Mouse (Mus musculus): Measurements from ENCODE around the gene Ccnd1. TPM values are rescaled to one million over a fixed set of nuclear protein-coding genes. Genes with fewer than 3 reads are reported as not detected.

Gene Ccnd1
- polyA plus RNA-seq, 1 experiment from 2014 or later, result 63.7 TPM

GRCm38 (mm10) chr7:144973461-144973860 is 33.7 kb upstream of the Ccnd1 start:
- no peaks in the 10 kb centered on the region for H3K9me3 ChIP-seq (ENCODE audit: control insufficient read depth, low read length)
- no peak overlapping the region for H3K4me2 ChIP-seq (ENCODE audit: low read length)
- H3K4me3 ChIP-seq (ENCODE audit: control insufficient read depth in 1 of 2, insufficient read depth in 1 of 2, low read depth in 1 of 2, low read length in 2 of 2), result no peak overlapping the region
- ATAC-seq (ENCODE audit: insufficient number of reproducible peaks, insufficient read depth, low FRiP score, low read depth), result no peak
- 41% methylated on average over 8 of the region's 8 CpGs for WGBS
- peaks cover 2 to 4% of the 10 kb centered on the region in 2 experiments; a peak in 2 of 4 replicates for H3K4me1 ChIP-seq (ENCODE audit: control insufficient read depth in 2 of 2, insufficient read depth in 2 of 2, low read length in 2 of 2)
- H3K9ac ChIP-seq (ENCODE audit: low read length), result no peak overlapping the region
- H3K27ac ChIP-seq (replicated peaks in 1 of 2; ENCODE audit: control insufficient read depth in 1 of 2, insufficient read depth in 1 of 2, low read depth in 2 of 2, low read length in 2 of 2), result no peak overlapping the region
- no peaks in the 10 kb centered on the region for H3K36me3 ChIP-seq (ENCODE audit: control insufficient read depth, insufficient read depth, low read length)
- H3K27me3 ChIP-seq (ENCODE audit: control insufficient read depth, insufficient read depth, low read length), result no peaks in the 10 kb centered on the region

- Histone ChIP-seq H3K4me1 (ENCODE audit: control insufficient read depth in 2 of 2, insufficient read depth in 2 of 2, low read length in 2 of 2) (peaks cover 2 to 4% of the 10 kb centered on the region in 2 experiments; a peak in 2 of 4 replicates), H3K9ac (ENCODE audit: low read length) (no peak overlapping the region), H3K9me3 (ENCODE audit: control insufficient read depth, low read length) (no peaks in the 10 kb centered on the region), H3K27ac (replicated peaks in 1 of 2; ENCODE audit: control insufficient read depth in 1 of 2, insufficient read depth in 1 of 2, low read depth in 2 of 2, low read length in 2 of 2) (no peak overlapping the region), H3K4me3 (ENCODE audit: control insufficient read depth in 1 of 2, insufficient read depth in 1 of 2, low read depth in 1 of 2, low read length in 2 of 2) (no peak overlapping the region), H3K4me2 (ENCODE audit: low read length) (no peak overlapping the region), H3K27me3 (ENCODE audit: control insufficient read depth, insufficient read depth, low read length) (no peaks in the 10 kb centered on the region), H3K36me3 (ENCODE audit: control insufficient read depth, insufficient read depth, low read length) (no peaks in the 10 kb centered on the region)
- 34% methylated on average over 2 of the region's 2 CpGs for WGBS
- ATAC-seq (ENCODE audit: insufficient number of reproducible peaks, insufficient read depth, low FRiP score, low read depth), result no peak
Measured at GRCm38 (mm10) chr7:144971769-144972168, 32.0 kb upstream of the Ccnd1 start.

GRCm38 (mm10) chr7:144970997-144971768 is 31.5 kb upstream of the Ccnd1 start:
- Histone ChIP-seq H3K4me3 (ENCODE audit: control insufficient read depth in 1 of 2, insufficient read depth in 1 of 2, low read depth in 1 of 2, low read length in 2 of 2) (no peak overlapping the region), H3K4me2 (ENCODE audit: low read length) (no peak overlapping the region), H3K4me1 (ENCODE audit: control insufficient read depth in 2 of 2, insufficient read depth in 2 of 2, low read length in 2 of 2) (peaks cover 2 to 4% of the 10 kb centered on the region in 2 experiments; a peak in 2 of 4 replicates), H3K27ac (replicated peaks in 1 of 2; ENCODE audit: control insufficient read depth in 1 of 2, insufficient read depth in 1 of 2, low read depth in 2 of 2, low read length in 2 of 2) (no peak overlapping the region), H3K9me3 (ENCODE audit: control insufficient read depth, low read length) (no peaks in the 10 kb centered on the region), H3K27me3 (ENCODE audit: control insufficient read depth, insufficient read depth, low read length) (no peaks in the 10 kb centered on the region), H3K36me3 (ENCODE audit: control insufficient read depth, insufficient read depth, low read length) (no peaks in the 10 kb centered on the region), H3K9ac (ENCODE audit: low read length) (no peak overlapping the region)
- 0 out of 2 replicates have a peak, but pooled peaks have one; percentile 34 for ATAC-seq (ENCODE audit: insufficient number of reproducible peaks, insufficient read depth, low FRiP score, low read depth)
- WGBS, result 61% methylated on average over 8 of the region's 8 CpGs

- H3K4me3 ChIP-seq (ENCODE audit: control insufficient read depth in 1 of 2, insufficient read depth in 1 of 2, low read depth in 1 of 2, low read length in 2 of 2), result no peak overlapping the region
- H3K27me3 ChIP-seq (ENCODE audit: control insufficient read depth, insufficient read depth, low read length), result no peaks in the 10 kb centered on the region
- H3K4me2 ChIP-seq (ENCODE audit: low read length), result no peak overlapping the region
- no peak overlapping the region for H3K9ac ChIP-seq (ENCODE audit: low read length)
- H3K4me1 ChIP-seq (ENCODE audit: control insufficient read depth in 2 of 2, insufficient read depth in 2 of 2, low read length in 2 of 2), result no peaks in the 10 kb centered on the region; a peak in 1 of 4 replicates
- no peaks in the 10 kb centered on the region for H3K9me3 ChIP-seq (ENCODE audit: control insufficient read depth, low read length)
- H3K36me3 ChIP-seq (ENCODE audit: control insufficient read depth, insufficient read depth, low read length), result no peaks in the 10 kb centered on the region
- no peak for ATAC-seq (ENCODE audit: insufficient number of reproducible peaks, insufficient read depth, low FRiP score, low read depth)
- WGBS, result 67% methylated on average over 5 of the region's 5 CpGs
- no peak overlapping the region for H3K27ac ChIP-seq (replicated peaks in 1 of 2; ENCODE audit: control insufficient read depth in 1 of 2, insufficient read depth in 1 of 2, low read depth in 2 of 2, low read length in 2 of 2)
Measured at GRCm38 (mm10) chr7:144965893-144966292, 26.2 kb upstream of the Ccnd1 start.

GRCm38 (mm10) chr7:144964316-144964715 is 24.6 kb upstream of the Ccnd1 start:
- 77% methylated on average over 4 of the region's 4 CpGs for WGBS
- ATAC-seq (ENCODE audit: insufficient number of reproducible peaks, insufficient read depth, low FRiP score, low read depth), result no peak
- no peak overlapping the region for H3K27ac ChIP-seq (replicated peaks in 1 of 2; ENCODE audit: control insufficient read depth in 1 of 2, insufficient read depth in 1 of 2, low read depth in 2 of 2, low read length in 2 of 2)
- no peak overlapping the region for H3K4me2 ChIP-seq (ENCODE audit: low read length)
- H3K9ac ChIP-seq (ENCODE audit: low read length), result no peak overlapping the region
- no peaks in the 10 kb centered on the region for H3K36me3 ChIP-seq (ENCODE audit: control insufficient read depth, insufficient read depth, low read length)
- H3K4me3 ChIP-seq (ENCODE audit: control insufficient read depth in 1 of 2, insufficient read depth in 1 of 2, low read depth in 1 of 2, low read length in 2 of 2), result no peak overlapping the region
- H3K4me1 ChIP-seq (ENCODE audit: control insufficient read depth in 2 of 2, insufficient read depth in 2 of 2, low read length in 2 of 2), result peaks cover 0 to 3% of the 10 kb centered on the region in 2 experiments; a peak in 1 of 4 replicates
- H3K27me3 ChIP-seq (ENCODE audit: control insufficient read depth, insufficient read depth, low read length), result no peaks in the 10 kb centered on the region
- no peaks in the 10 kb centered on the region for H3K9me3 ChIP-seq (ENCODE audit: control insufficient read depth, low read length)

- ATAC-seq (ENCODE audit: insufficient number of reproducible peaks, insufficient read depth, low FRiP score, low read depth), result no peak
- WGBS, result 87% methylated on average over 1 of the region's 1 CpGs
- no peak overlapping the region for H3K4me2 ChIP-seq (ENCODE audit: low read length)
- no peak overlapping the region for H3K9ac ChIP-seq (ENCODE audit: low read length)
- H3K36me3 ChIP-seq (ENCODE audit: control insufficient read depth, insufficient read depth, low read length), result no peaks in the 10 kb centered on the region
- H3K27me3 ChIP-seq (ENCODE audit: control insufficient read depth, insufficient read depth, low read length), result no peaks in the 10 kb centered on the region
- H3K27ac ChIP-seq (replicated peaks in 1 of 2; ENCODE audit: control insufficient read depth in 1 of 2, insufficient read depth in 1 of 2, low read depth in 2 of 2, low read length in 2 of 2), result no peak overlapping the region
- peaks cover 2 to 6% of the 10 kb centered on the region in 2 experiments; a peak in 2 of 4 replicates for H3K4me1 ChIP-seq (ENCODE audit: control insufficient read depth in 2 of 2, insufficient read depth in 2 of 2, low read length in 2 of 2)
- no peak overlapping the region for H3K4me3 ChIP-seq (ENCODE audit: control insufficient read depth in 1 of 2, insufficient read depth in 1 of 2, low read depth in 1 of 2, low read length in 2 of 2)
- no peaks in the 10 kb centered on the region for H3K9me3 ChIP-seq (ENCODE audit: control insufficient read depth, low read length)
Measured at GRCm38 (mm10) chr7:144963911-144964310, 24.2 kb upstream of the Ccnd1 start.

- H3K4me3 ChIP-seq (ENCODE audit: control insufficient read depth in 1 of 2, insufficient read depth in 1 of 2, low read depth in 1 of 2, low read length in 2 of 2), result no peak overlapping the region
- H3K4me1 ChIP-seq (ENCODE audit: control insufficient read depth in 2 of 2, insufficient read depth in 2 of 2, low read length in 2 of 2), result peaks cover 8 to 12% of the 10 kb centered on the region in 2 experiments; a peak in 3 of 4 replicates
- H3K27ac ChIP-seq (replicated peaks in 1 of 2; ENCODE audit: control insufficient read depth in 1 of 2, insufficient read depth in 1 of 2, low read depth in 2 of 2, low read length in 2 of 2), result no peak overlapping the region
- no peaks in the 10 kb centered on the region for H3K36me3 ChIP-seq (ENCODE audit: control insufficient read depth, insufficient read depth, low read length)
- no peak overlapping the region for H3K9ac ChIP-seq (ENCODE audit: low read length)
- WGBS, result 43% methylated on average over 12 of the region's 12 CpGs
- no peaks in the 10 kb centered on the region for H3K9me3 ChIP-seq (ENCODE audit: control insufficient read depth, low read length)
- ATAC-seq (ENCODE audit: insufficient number of reproducible peaks, insufficient read depth, low FRiP score, low read depth), result no peak
- H3K27me3 ChIP-seq (ENCODE audit: control insufficient read depth, insufficient read depth, low read length), result no peaks in the 10 kb centered on the region
- no peak overlapping the region for H3K4me2 ChIP-seq (ENCODE audit: low read length)
Measured at GRCm38 (mm10) chr7:144958509-144959395, 19.0 kb upstream of the Ccnd1 start.
